Mouse (Mus musculus) spleen, adult 2 months (tissue): ENCODE measurements around the gene Dcbld1.

ENCODE experiments used
- CTCF ChIP-seq: fragments of 200-500 bp; IDR thresholded peaks from 2 replicates; pipeline ENCODE4 v1.5.1; 2011; ENCODE audit warnings: mild to moderate bottlenecking, inconsistent platforms; ENCODE audit not compliant: insufficient read depth, insufficient read length, insufficient replicate concordance; ENCODE audit errors: extremely low read depth
- POLR2A ChIP-seq: fragments of 200-500 bp; IDR thresholded peaks from 2 replicates; pipeline ENCODE4 v1.6.1; 2011; ENCODE audit warnings: low read depth, low read length, inconsistent platforms

DNA sequence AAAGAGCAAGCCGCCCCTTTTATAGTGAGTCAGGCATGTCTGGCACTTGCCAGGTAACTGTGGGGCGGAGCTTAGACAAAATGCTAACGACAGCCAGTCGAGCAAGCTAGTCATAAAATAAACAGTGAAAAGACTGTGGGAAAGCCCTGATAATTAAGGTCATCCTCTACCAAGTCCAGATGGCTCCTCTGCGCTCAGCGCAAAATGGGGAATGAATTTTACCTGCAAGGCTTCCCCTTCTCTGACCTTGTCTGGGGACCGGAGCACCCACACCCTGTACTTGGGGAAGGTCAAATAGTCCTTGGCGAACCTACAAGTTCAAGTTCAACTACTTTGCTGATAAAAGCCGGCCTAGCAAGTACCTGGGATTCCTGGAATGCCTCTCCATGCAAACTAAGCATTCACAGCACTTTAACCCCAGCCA is 44.6 kb downstream of the Dcbld1 start:
- TF ChIP-seq CTCF (no peak), POLR2A (no peak)
